Mouse (Mus musculus) stomach, postnatal 0 days (tissue): ENCODE measurements around the gene Ggt5. TPM values are rescaled to one million over a fixed set of nuclear protein-coding genes. Genes with fewer than 3 reads are reported as not detected.

Source experiments
- ATAC-seq: fragments of 200-750 bp; cut with Nextera tagmentation; 2 replicates; pipeline ENCODE4 v1.8.0; 2017; ENCODE audit not compliant: low FRiP score, low TSS enrichment
- DNase-seq: peaks from one replicate; pipeline ENCODE4 v3.0.0-alpha.2; 2016; ENCODE audit warnings: low spot score
- H3K27ac ChIP-seq: fragments of 300-500 bp; sonication (generic); replicated peaks from 2 replicates; pipeline ENCODE4 v1.5.1; 2014; ENCODE audit warnings: mild to moderate bottlenecking, control low read depth
- H3K27me3 ChIP-seq: fragments of 300-500 bp; sonication (generic); 2 replicates; pipeline ENCODE4 v1.6.1; 2014; ENCODE audit warnings: low read length; ENCODE audit not compliant: control insufficient read depth, insufficient read depth
- H3K36me3 ChIP-seq: fragments of 300-500 bp; sonication (generic); 2 replicates; pipeline ENCODE4 v1.6.1; 2014; ENCODE audit warnings: low read length, mixed read lengths; ENCODE audit not compliant: control insufficient read depth, insufficient read depth
- H3K4me1 ChIP-seq: fragments of 300-500 bp; sonication (generic); replicated peaks from 2 replicates; pipeline ENCODE4 v1.6.1; 2014; ENCODE audit warnings: antibody characterized with exemption; ENCODE audit not compliant: control insufficient read depth, insufficient read depth
- H3K4me2 ChIP-seq: fragments of 300-500 bp; sonication (generic); replicated peaks from 2 replicates; pipeline ENCODE4 v1.6.1; 2014; ENCODE audit warnings: low read depth, mild to moderate bottlenecking, control low read depth, moderate library complexity
- H3K4me3 ChIP-seq: fragments of 300-500 bp; sonication (generic); 2 replicates; pipeline ENCODE4 v1.5.1; 2014; ENCODE audit warnings: low read depth, low read length, control low read depth
- H3K9ac ChIP-seq: fragments of 300-500 bp; sonication (generic); 2 replicates; pipeline ENCODE4 v1.6.1; 2014; ENCODE audit warnings: mild to moderate bottlenecking, low read length, control low read depth, mixed read lengths
- H3K9me3 ChIP-seq: fragments of 300-500 bp; sonication (generic); 2 replicates; pipeline ENCODE4 v1.6.1; 2016; ENCODE audit warnings: low read length; ENCODE audit not compliant: control insufficient read depth
- CTCF ChIP-seq: IDR thresholded peaks from 2 replicates; pipeline ENCODE4 v1.5.1; 2016; ENCODE audit warnings: antibody characterized with exemption, low read depth, mild to moderate bottlenecking, moderate library complexity
- EP300 ChIP-seq: optimal IDR thresholded peaks from 2 replicates; pipeline ENCODE3; 2016; ENCODE audit warnings: antibody characterized with exemption
- WGBS: fragments of 180-500 bp; shearing (Covaris S2); extraction: QIAGEN DNeasy Blood & Tissue Kit; methylation state at CpG from one replicate; pipeline ENCODE4 v1.1.7; 2014; 5-methylcytosine and 5-hydroxymethylcytosine counted together
- polyA plus RNA-seq: library from polyadenylated mRNA; unstranded; fragments of >200 nt; fragmentation: Nextera tagmentation; extraction: Ambion mirVana; gene quantifications from 2 replicates; pipeline ENCODE4 v1.2.1, GENCODE M21; 2015

Ggt5 gene
- polyA plus RNA-seq, 1 experiment from 2014 or later: 2.8 TPM

GRCm38 (mm10) chr10:75559676-75560548, 29.2 kb upstream of the Ggt5 start, which contains the start of gene Lrrc75b:
Gene Lrrc75b (minus strand): TSS chr10:75560330.
- Histone ChIP-seq H3K4me3 (peak within 1 kb of the TSS; percentile 55), H3K36me3 (no peaks in the 10 kb centered on the region), H3K27ac (no peak within 1 kb of the TSS), H3K9me3 (no peaks in the 10 kb centered on the region), H3K27me3 (0 out of 2 replicates have a peak, but pooled peaks cover 2% of the 10 kb centered on the region), H3K4me2 (peak within 1 kb of the TSS; percentile 97), H3K9ac (peak within 1 kb of the TSS; percentile 65), H3K4me1 (no peaks in the 10 kb centered on the region)
- DNase-seq: peak; percentile 42
- ATAC-seq: peak; percentile 17; the same call in 1 of the 2 replicates
- 1% methylated on average over 73 of the region's 75 CpGs for whole genome bisulfite sequencing
- TF ChIP-seq CTCF: no peak
- no peak for TF ChIP-seq EP300

GRCm38 (mm10) chr10:75560549-75560899, 28.6 kb upstream of the Ggt5 start:
- no peaks in the 10 kb centered on the region for H3K36me3 ChIP-seq
- H3K9me3 ChIP-seq: no peaks in the 10 kb centered on the region
- H3K4me2 ChIP-seq: peak overlapping the region; percentile 97; the same call in 1 of the 2 replicates
- 0 out of 2 replicates have a peak, but pooled peaks cover 2% of the 10 kb centered on the region for H3K27me3 ChIP-seq
- ATAC-seq: no peak
- H3K9ac ChIP-seq: no peak overlapping the region
- H3K4me3 ChIP-seq: 0 out of 2 replicates have a peak overlapping the region, but pooled peaks have one; percentile 55
- WGBS: 30% methylated on average over 6 of the region's 6 CpGs
- no peak for DNase-seq
- TF ChIP-seq CTCF (no peak), EP300 (no peak)
- no peak overlapping the region for H3K27ac ChIP-seq
- H3K4me1 ChIP-seq: no peaks in the 10 kb centered on the region

- peak within 1 kb of the TSS; percentile 97; the same call in 1 of the 2 replicates for H3K4me2 ChIP-seq
- no peak within 1 kb of the TSS for H3K27ac ChIP-seq
- WGBS: 51% methylated on average over 10 of the region's 10 CpGs
- ATAC-seq (no peak), DNase-seq (no peak)
- H3K4me1 ChIP-seq: no peaks in the 10 kb centered on the region
- H3K9ac ChIP-seq: no peak within 1 kb of the TSS
- no peaks in the 10 kb centered on the region for H3K9me3 ChIP-seq
- no peak for TF ChIP-seq EP300
- TF ChIP-seq CTCF: no peak
- 0 out of 2 replicates have a peak, but pooled peaks cover 2% of the 10 kb centered on the region for H3K27me3 ChIP-seq
- H3K36me3 ChIP-seq: no peaks in the 10 kb centered on the region
- no peak within 1 kb of the TSS for H3K4me3 ChIP-seq
Observed at GRCm38 (mm10) chr10:75561071-75561654, 28.0 kb upstream of the Ggt5 start, which contains the start of gene Ggt1. Gene Ggt1 (plus strand): TSS chr10:75561604.

- WGBS: 80% methylated on average over 8 of the region's 8 CpGs
Observed at GRCm38 (mm10) chr10:75562596-75562995, 26.5 kb upstream of the Ggt5 start.

GRCm38 (mm10) chr10:75564687-75565265, 24.4 kb upstream of the Ggt5 start:
- H3K4me2 ChIP-seq: no peak overlapping the region
- no peaks in the 10 kb centered on the region for H3K9me3 ChIP-seq
- no peak for TF ChIP-seq EP300
- no peak for TF ChIP-seq CTCF
- no peak overlapping the region for H3K9ac ChIP-seq
- 0 out of 2 replicates have a peak, but pooled peaks cover 2% of the 10 kb centered on the region for H3K27me3 ChIP-seq
- no peak overlapping the region for H3K4me3 ChIP-seq
- DNase-seq (no peak), ATAC-seq (no peak)
- WGBS: 85% methylated on average over 12 of the region's 12 CpGs
- no peaks in the 10 kb centered on the region for H3K4me1 ChIP-seq
- no peaks in the 10 kb centered on the region for H3K36me3 ChIP-seq
- no peak overlapping the region for H3K27ac ChIP-seq

More at GRCm38 (mm10) chr10:75562596-75562995, 26.5 kb upstream of the Ggt5 start:
- DNase-seq: no peak
- Histone ChIP-seq H3K9me3 (no peaks in the 10 kb centered on the region), H3K4me3 (no peak overlapping the region), H3K27ac (no peak overlapping the region), H3K9ac (no peak overlapping the region), H3K36me3 (no peaks in the 10 kb centered on the region), H3K4me1 (no peaks in the 10 kb centered on the region), H3K27me3 (0 out of 2 replicates have a peak, but pooled peaks cover 2% of the 10 kb centered on the region), H3K4me2 (no peak overlapping the region)
- no peak for ATAC-seq
- no peak for TF ChIP-seq EP300
- no peak for TF ChIP-seq CTCF
